Mouse (Mus musculus): Measurements from ENCODE around the gene Rnls. TPM values are rescaled to one million over a fixed set of nuclear protein-coding genes. Genes with fewer than 3 reads are reported as not detected.

The Rnls gene
- total and polyA plus RNA-seq, 3 experiments: 1.7 to 3.7 (median 2.8) TPM

DNA sequence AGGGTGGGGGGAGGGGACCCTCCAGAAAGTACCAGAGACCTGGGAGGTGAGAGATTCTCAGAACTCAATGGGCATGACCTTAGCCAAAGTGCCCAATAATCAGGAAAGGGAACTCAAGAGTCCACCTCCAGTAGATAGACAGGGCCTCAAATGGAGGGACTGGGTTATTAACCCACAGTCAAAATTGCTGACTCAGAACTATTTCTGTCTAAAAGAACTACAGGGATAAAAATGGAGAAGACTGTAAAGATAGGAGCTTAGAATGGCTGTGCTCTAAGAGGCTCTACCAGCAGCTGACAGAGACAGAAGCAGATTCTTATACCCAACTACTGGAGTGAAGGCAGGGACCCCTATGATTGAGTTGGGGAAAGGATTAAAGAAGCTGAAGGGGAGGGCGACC is 132.9 kb downstream of the Rnls start:
- no peaks in the 10 kb centered on the region for H3K27me3 ChIP-seq (replicated peaks)
- no peak overlapping the region for H3K4me3 ChIP-seq (replicated peaks in 1 of 3; ENCODE audit: low read depth in 2 of 3, low read length in 2 of 3, poor library complexity in 1 of 3)
- no peak overlapping the region for H3K27ac ChIP-seq (ENCODE audit: insufficient read depth, low read depth)
- no peak for DNase-seq (ENCODE audit: extremely low read depth)
- no peaks in the 10 kb centered on the region for H3K9me3 ChIP-seq (replicated peaks; ENCODE audit: low read length)
- dilution Hi-C loops (cut with MboI; ENCODE audit: extremely low pct_ligation_motif_present, extremely low pct_unique_long_range_greater_than_20kb, low sequenced_read_pairs): no loop called here
- peak; percentile 86 for TF ChIP-seq MAFK (IDR thresholded peaks at IDR 0.05; ENCODE audit: insufficient replicate concordance, low read length)
- TF ChIP-seq ZNF384 (IDR thresholded peaks at IDR 0.05; ENCODE audit: low read depth, low read length): no peak
- no peak for TF ChIP-seq MEF2A (IDR thresholded peaks at IDR 0.05; ENCODE audit: borderline replicate concordance, low read depth, low read length)
- TF ChIP-seq POLR2A (IDR thresholded peaks at IDR 0.05; ENCODE audit: low read depth, low read length): no peak
- in situ Hi-C loops (cut with MboI; ENCODE audit: low pct_ligation_motif_present, low pct_unique_long_range_greater_than_20kb, low sequenced_read_pairs): no loop called here
- peaks cover 4 to 16% of the 10 kb centered on the region in 2 experiments; a peak in 3 of 4 replicates for H3K4me1 ChIP-seq (ENCODE audit: control insufficient read depth in 1 of 2, insufficient read depth in 2 of 2)
- H3K9ac ChIP-seq (ENCODE audit: insufficient read depth, low read depth): no peak overlapping the region
- H3K36me3 ChIP-seq (replicated peaks in 1 of 2; ENCODE audit: control insufficient read depth in 1 of 2, insufficient read depth in 1 of 2, low read length in 1 of 2): no peaks in the 10 kb centered on the region
- no peak overlapping the region for H3K4me2 ChIP-seq (ENCODE audit: insufficient read depth, low read depth, poor library complexity, severe bottlenecking)
- no peaks in the 10 kb centered on the region for H3K79me2 ChIP-seq (replicated peaks; ENCODE audit: control insufficient read depth, extremely low read depth, insufficient read depth, poor library complexity, severe bottlenecking)

DNA sequence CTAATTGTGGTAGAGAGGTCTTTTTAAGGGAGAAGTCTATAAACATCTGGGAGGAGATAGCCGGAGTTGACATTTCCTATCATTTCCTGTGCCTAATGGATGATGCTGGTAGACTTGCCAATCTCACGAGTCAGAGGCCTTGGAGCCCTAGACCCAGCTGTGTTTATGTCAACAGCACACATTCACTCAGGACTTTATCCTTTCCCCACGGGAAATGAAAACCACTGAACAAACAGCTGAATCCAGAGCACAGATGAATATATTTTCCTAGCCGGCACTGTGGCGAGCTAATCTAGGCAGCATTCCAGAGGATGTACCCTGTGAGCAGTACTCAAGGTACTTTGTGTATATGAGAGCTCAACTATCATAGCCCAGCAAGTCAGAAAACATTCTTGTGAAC is 138.2 kb downstream of the Rnls start:
- no peak overlapping the region for H3K4me2 ChIP-seq (ENCODE audit: insufficient read depth, low read depth, poor library complexity, severe bottlenecking)

DNA sequence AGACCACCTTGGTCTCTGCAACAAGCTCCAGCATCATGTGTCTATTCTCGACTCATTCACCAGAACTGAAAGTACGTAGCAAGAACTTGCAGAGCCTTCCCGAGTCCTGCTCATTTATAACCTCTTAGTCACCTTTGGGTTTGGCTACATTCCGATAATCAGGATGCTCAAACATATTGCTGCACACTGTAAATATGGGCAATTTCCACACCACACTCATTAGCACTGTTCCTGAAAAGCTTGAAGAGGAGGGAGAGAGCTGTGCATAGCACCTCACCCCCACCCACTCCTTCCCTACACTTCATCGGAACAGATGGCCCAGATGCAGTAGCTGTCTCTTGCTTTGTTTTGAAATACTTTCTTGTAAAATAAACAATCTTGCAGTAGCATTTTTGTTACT is 139.9 kb downstream of the Rnls start:
- Histone ChIP-seq H3K4me1 (ENCODE audit: control insufficient read depth in 1 of 2, insufficient read depth in 2 of 2) (peaks cover 0 to 4% of the 10 kb centered on the region in 2 experiments; a peak in 1 of 4 replicates), H3K4me3 (replicated peaks in 1 of 3; ENCODE audit: low read depth in 2 of 3, low read length in 2 of 3, poor library complexity in 1 of 3) (no peak overlapping the region), H3K4me2 (ENCODE audit: insufficient read depth, low read depth, poor library complexity, severe bottlenecking) (peak overlapping the region; percentile 7; the same call in 1 of the 2 replicates), H3K36me3 (replicated peaks in 1 of 2; ENCODE audit: control insufficient read depth in 1 of 2, insufficient read depth in 1 of 2, low read length in 1 of 2) (no peaks in the 10 kb centered on the region), H3K9ac (ENCODE audit: insufficient read depth, low read depth) (no peak overlapping the region), H3K27me3 (replicated peaks) (no peaks in the 10 kb centered on the region), H3K79me2 (replicated peaks; ENCODE audit: control insufficient read depth, extremely low read depth, insufficient read depth, poor library complexity, severe bottlenecking) (no peaks in the 10 kb centered on the region), H3K27ac (ENCODE audit: insufficient read depth, low read depth) (no peak overlapping the region), H3K9me3 (replicated peaks; ENCODE audit: low read length) (no peaks in the 10 kb centered on the region)
- DNase-seq (ENCODE audit: extremely low read depth): no peak
- TF ChIP-seq ZNF384 (IDR thresholded peaks at IDR 0.05; ENCODE audit: low read depth, low read length): no peak
- no peak for TF ChIP-seq MAX (IDR thresholded peaks at IDR 0.05; ENCODE audit: low read length)
- no peak for TF ChIP-seq CHD2 (IDR thresholded peaks at IDR 0.05; ENCODE audit: low read length)
- TF ChIP-seq E2F4 (IDR thresholded peaks at IDR 0.05; ENCODE audit: insufficient replicate concordance, low read depth, low read length): no peak
- TF ChIP-seq KAT2A (IDR thresholded peaks at IDR 0.05; ENCODE audit: insufficient replicate concordance, low read length): no peak
- no peak for TF ChIP-seq MAFK (IDR thresholded peaks at IDR 0.05; ENCODE audit: insufficient replicate concordance, low read length)
- no peak for TF ChIP-seq BHLHE40 (IDR thresholded peaks at IDR 0.05; ENCODE audit: low read depth, low read length)
- no peak for TF ChIP-seq TBP (conservative IDR thresholded peaks at IDR 0.05; ENCODE audit: low read depth, low read length)
- TF ChIP-seq CTCF (conservative IDR thresholded peaks at IDR 0.05 in 1 of 2, IDR thresholded peaks at IDR 0.05 in 1 of 2; ENCODE audit: low read depth in 2 of 2, low read length in 2 of 2): no peak
- TF ChIP-seq IRF4 (IDR thresholded peaks at IDR 0.05; ENCODE audit: low read depth, low read length): no peak
- no peak for TF ChIP-seq ZC3H11A (IDR thresholded peaks at IDR 0.05; ENCODE audit: low read depth, low read length)
- TF ChIP-seq SMC3 (IDR thresholded peaks at IDR 0.05; ENCODE audit: low read depth, low read length): no peak
- no peak for TF ChIP-seq NRF1 (IDR thresholded peaks at IDR 0.05; ENCODE audit: low read depth, low read length)
- TF ChIP-seq RCOR1 (conservative IDR thresholded peaks at IDR 0.05; ENCODE audit: low read depth, low read length): no peak
- TF ChIP-seq MEF2A (IDR thresholded peaks at IDR 0.05; ENCODE audit: borderline replicate concordance, low read depth, low read length): no peak
- TF ChIP-seq CHD1 (IDR thresholded peaks at IDR 0.05; ENCODE audit: low read depth, low read length): no peak
- TF ChIP-seq UBTF (IDR thresholded peaks at IDR 0.05; ENCODE audit: low read depth, low read length): no peak
- no peak for TF ChIP-seq USF1 (IDR thresholded peaks at IDR 0.05; ENCODE audit: low read depth, low read length)
- no peak for TF ChIP-seq JUN (IDR thresholded peaks at IDR 0.05; ENCODE audit: insufficient read depth, low read depth, low read length)
- dilution Hi-C loops (cut with MboI; ENCODE audit: extremely low pct_ligation_motif_present, extremely low pct_unique_long_range_greater_than_20kb, low sequenced_read_pairs): no loop called here
- in situ Hi-C loops (cut with MboI; ENCODE audit: low pct_ligation_motif_present, low pct_unique_long_range_greater_than_20kb, low sequenced_read_pairs): no loop called here

More for the DNA sequence above, 138.2 kb downstream of the Rnls start:
- in situ Hi-C loops (cut with MboI; ENCODE audit: low pct_ligation_motif_present, low pct_unique_long_range_greater_than_20kb, low sequenced_read_pairs): no loop called here
- dilution Hi-C loops (cut with MboI; ENCODE audit: extremely low pct_ligation_motif_present, extremely low pct_unique_long_range_greater_than_20kb, low sequenced_read_pairs): no loop called here
- Histone ChIP-seq H3K27ac (ENCODE audit: insufficient read depth, low read depth) (no peak overlapping the region), H3K9me3 (replicated peaks; ENCODE audit: low read length) (no peaks in the 10 kb centered on the region), H3K4me1 (ENCODE audit: control insufficient read depth in 1 of 2, insufficient read depth in 2 of 2) (peaks cover 0 to 4% of the 10 kb centered on the region in 2 experiments; a peak in 1 of 4 replicates), H3K27me3 (replicated peaks) (no peaks in the 10 kb centered on the region), H3K9ac (ENCODE audit: insufficient read depth, low read depth) (no peak overlapping the region), H3K36me3 (replicated peaks in 1 of 2; ENCODE audit: control insufficient read depth in 1 of 2, insufficient read depth in 1 of 2, low read length in 1 of 2) (no peaks in the 10 kb centered on the region), H3K4me3 (replicated peaks in 1 of 3; ENCODE audit: low read depth in 2 of 3, low read length in 2 of 3, poor library complexity in 1 of 3) (no peak overlapping the region), H3K79me2 (replicated peaks; ENCODE audit: control insufficient read depth, extremely low read depth, insufficient read depth, poor library complexity, severe bottlenecking) (no peaks in the 10 kb centered on the region)
- no peak for DNase-seq (ENCODE audit: extremely low read depth)
- TF ChIP-seq MXI1 (IDR thresholded peaks at IDR 0.05; ENCODE audit: low read depth, low read length) (no peak), RCOR1 (conservative IDR thresholded peaks at IDR 0.05; ENCODE audit: low read depth, low read length) (no peak), CHD1 (IDR thresholded peaks at IDR 0.05; ENCODE audit: low read depth, low read length) (no peak)

Measured in CH12.LX (cell line).